Mouse (Mus musculus) small intestine, adult 2 months (tissue): Measurements from ENCODE around the gene Cd3g.
A peak's percentile ranks its signal among the peaks of the same experiment; 100 is the strongest.

Experiments
- CTCF ChIP-seq: fragments of 200-500 bp; IDR thresholded peaks from 2 replicates; pipeline ENCODE4 v1.5.1; 2012; ENCODE audit warnings: low read depth, mild to moderate bottlenecking, control low read depth, inconsistent platforms, low read length, moderate library complexity, mixed read lengths; ENCODE audit not compliant: insufficient replicate concordance, insufficient read length; ENCODE audit errors: extremely low read depth
- POLR2A ChIP-seq: fragments of 200-500 bp; IDR thresholded peaks from 2 replicates; pipeline ENCODE4 v1.6.1; 2012; ENCODE audit warnings: low read depth, mild to moderate bottlenecking, control low read depth, inconsistent platforms, low read length, moderate library complexity

GRCm38 (mm10) chr9:44980242-44980641, at the start of gene Cd3g:
- TF ChIP-seq CTCF, result no peak
- peak; percentile 33; the same call in 1 of the 2 replicates for TF ChIP-seq POLR2A
